Mouse (Mus musculus) heart, embryonic 14.5 days (tissue): ENCODE measurements around the gene Bcar1. TPM values are rescaled to one million over a fixed set of nuclear protein-coding genes. Genes with fewer than 3 reads are reported as not detected.

Experiments used
- ATAC-seq: fragments of 200-750 bp; cut with Nextera tagmentation; 2 replicates; pipeline ENCODE4 v1.8.0; 2017; ENCODE audit warnings: low read depth, moderate TSS enrichment; ENCODE audit not compliant: insufficient number of reproducible peaks, insufficient read depth, low FRiP score
- H3K27ac ChIP-seq, 2 experiments: fragments of 200-500 bp in 1 of 2; fragments of 300-500 bp in 1 of 2; sonication (generic) in 1 of 2; replicated peaks in 1 of 2; 2 replicates each; pipeline ENCODE4 v1.5.1; 2012 to 2014; ENCODE audit warnings: low read depth in 2 of 2, low read length in 2 of 2, control low read depth in 1 of 2, mild to moderate bottlenecking in 1 of 2, mixed read lengths in 1 of 2; ENCODE audit not compliant: control insufficient read depth in 1 of 2, insufficient read depth in 1 of 2
- H3K27me3 ChIP-seq: fragments of 300-500 bp; sonication (generic); 2 replicates; pipeline ENCODE4 v1.6.1; 2014; ENCODE audit warnings: mild to moderate bottlenecking, low read length, control low read depth; ENCODE audit not compliant: control insufficient read depth, insufficient read depth
- H3K36me3 ChIP-seq: fragments of 300-500 bp; sonication (generic); 2 replicates; pipeline ENCODE4 v1.6.1; 2014; ENCODE audit warnings: mild to moderate bottlenecking, control low read depth, low read length, mixed read lengths; ENCODE audit not compliant: control insufficient read depth, insufficient read depth
- H3K4me1 ChIP-seq, 2 experiments: fragments of 200-500 bp in 1 of 2; fragments of 300-500 bp in 1 of 2; sonication (generic) in 1 of 2; 2 replicates each; pipeline ENCODE4 v1.6.1; 2012 to 2014; ENCODE audit warnings: low read length in 2 of 2, control low read depth in 1 of 2, mixed read lengths in 1 of 2; ENCODE audit not compliant: control insufficient read depth in 2 of 2, insufficient read depth in 2 of 2
- H3K4me2 ChIP-seq: fragments of 300-500 bp; sonication (generic); 2 replicates; pipeline ENCODE4 v1.6.1; 2014; ENCODE audit warnings: mild to moderate bottlenecking, low read length
- H3K4me3 ChIP-seq, 2 experiments: fragments of 200-500 bp in 1 of 2; fragments of 300-500 bp in 1 of 2; sonication (generic) in 1 of 2; 2 replicates each; pipeline ENCODE4 v1.5.1; 2012 to 2014; ENCODE audit warnings: low read length in 2 of 2, mild to moderate bottlenecking in 2 of 2, control low read depth in 1 of 2, low read depth in 1 of 2, moderate library complexity in 1 of 2; ENCODE audit not compliant: control insufficient read depth in 1 of 2, insufficient read depth in 1 of 2
- H3K9ac ChIP-seq: fragments of 300-500 bp; sonication (generic); 2 replicates; pipeline ENCODE4 v1.6.1; 2014; ENCODE audit warnings: mild to moderate bottlenecking, low read length
- H3K9me3 ChIP-seq: fragments of 300-500 bp; sonication (generic); 2 replicates; pipeline ENCODE4 v1.6.1; 2016; ENCODE audit warnings: low read length, control low read depth; ENCODE audit not compliant: control insufficient read depth
- WGBS: fragments of 180-500 bp; shearing (Covaris S2); extraction: QIAGEN DNeasy Blood & Tissue Kit; methylation state at CpG from one replicate; pipeline ENCODE4 v1.1.7; 2014; 5-methylcytosine and 5-hydroxymethylcytosine counted together
- polyA plus RNA-seq: library from polyadenylated mRNA; unstranded; fragments of >200 nt; fragmentation: Nextera tagmentation; extraction: Ambion mirVana; gene quantifications from 2 replicates; pipeline ENCODE4 v1.2.1, GENCODE M21; 2014

Bcar1 gene
- polyA plus RNA-seq, 1 experiment from 2014 or later: 50.8 TPM

- Histone ChIP-seq H3K27ac (peak overlapping the region; percentile 48 to 61; a peak in 3 of 4 replicates), H3K9me3 (no peaks in the 10 kb centered on the region), H3K27me3 (no peaks in the 10 kb centered on the region), H3K4me2 (no peak overlapping the region), H3K36me3 (peaks cover 45% of the 10 kb centered on the region), H3K9ac (peak overlapping the region; percentile 44; the same call in 1 of the 2 replicates), H3K4me1 (peaks cover 17 to 41% of the 10 kb centered on the region in 2 experiments), H3K4me3 (no peak overlapping the region)
- ATAC-seq: no peak
- 80% methylated on average over 15 of the region's 15 CpGs for WGBS
Measured at GRCm38 (mm10) chr8:111769296-111769695, 25.7 kb upstream of the Bcar1 start.

GRCm38 (mm10) chr8:111768651-111769050 is 25.0 kb upstream of the Bcar1 start:
- Histone ChIP-seq H3K4me2 (no peak overlapping the region), H3K4me3 (no peak overlapping the region), H3K27me3 (no peaks in the 10 kb centered on the region), H3K9ac (no peak overlapping the region), H3K4me1 (peaks cover 16 to 34% of the 10 kb centered on the region in 2 experiments), H3K27ac (no peak overlapping the region), H3K9me3 (no peaks in the 10 kb centered on the region), H3K36me3 (peaks cover 45% of the 10 kb centered on the region)
- ATAC-seq: no peak
- WGBS: 86% methylated on average over 6 of the region's 6 CpGs

GRCm38 (mm10) chr8:111765616-111766015 is 22.0 kb upstream of the Bcar1 start:
- H3K4me3 ChIP-seq: no peak overlapping the region
- H3K4me2 ChIP-seq: no peak overlapping the region
- H3K27ac ChIP-seq: no peak overlapping the region
- no peak for ATAC-seq
- H3K9ac ChIP-seq: no peak overlapping the region
- no peaks in the 10 kb centered on the region for H3K27me3 ChIP-seq
- WGBS: 84% methylated on average over 4 of the region's 4 CpGs
- H3K36me3 ChIP-seq: peaks cover 42% of the 10 kb centered on the region
- H3K4me1 ChIP-seq: peaks cover 7 to 10% of the 10 kb centered on the region in 2 experiments
- H3K9me3 ChIP-seq: no peaks in the 10 kb centered on the region

- Histone ChIP-seq H3K4me3 (no peak overlapping the region), H3K9ac (no peak overlapping the region), H3K27ac (no peak overlapping the region), H3K27me3 (no peaks in the 10 kb centered on the region), H3K36me3 (peaks cover 42% of the 10 kb centered on the region), H3K4me2 (no peak overlapping the region), H3K9me3 (no peaks in the 10 kb centered on the region), H3K4me1 (peaks cover 6% of the 10 kb centered on the region in 2 experiments)
- WGBS: 92% methylated on average over 9 of the region's 9 CpGs
- no peak for ATAC-seq
Measured at GRCm38 (mm10) chr8:111765096-111765495, 21.5 kb upstream of the Bcar1 start.

- no peaks in the 10 kb centered on the region for H3K9me3 ChIP-seq
- no peaks in the 10 kb centered on the region for H3K4me1 ChIP-seq
- H3K36me3 ChIP-seq: peaks cover 9% of the 10 kb centered on the region
- H3K27me3 ChIP-seq: no peaks in the 10 kb centered on the region
- H3K4me2 ChIP-seq: no peak overlapping the region
- WGBS: 91% methylated on average over 13 of the region's 13 CpGs
- no peak overlapping the region for H3K27ac ChIP-seq
- no peak overlapping the region for H3K4me3 ChIP-seq
- no peak overlapping the region for H3K9ac ChIP-seq
- ATAC-seq: no peak
Measured at GRCm38 (mm10) chr8:111760708-111761107, 17.1 kb upstream of the Bcar1 start.

- no peak for ATAC-seq
- H3K4me3 ChIP-seq: no peak overlapping the region
- H3K9me3 ChIP-seq: no peaks in the 10 kb centered on the region
- H3K27me3 ChIP-seq: no peaks in the 10 kb centered on the region
- no peak overlapping the region for H3K9ac ChIP-seq
- H3K4me1 ChIP-seq: peaks cover 6 to 7% of the 10 kb centered on the region in 2 experiments
- no peaks in the 10 kb centered on the region for H3K36me3 ChIP-seq
- 88% methylated on average over 5 of the region's 5 CpGs for WGBS
- no peak overlapping the region for H3K27ac ChIP-seq
- H3K4me2 ChIP-seq: no peak overlapping the region
Measured at GRCm38 (mm10) chr8:111758817-111759216, 15.2 kb upstream of the Bcar1 start.

GRCm38 (mm10) chr8:111757599-111757998 is 14.0 kb upstream of the Bcar1 start:
- Histone ChIP-seq H3K9me3 (no peaks in the 10 kb centered on the region), H3K27me3 (no peaks in the 10 kb centered on the region), H3K4me1 (peaks cover 10% of the 10 kb centered on the region in 2 experiments), H3K9ac (no peak overlapping the region), H3K27ac (no peak overlapping the region), H3K4me2 (no peak overlapping the region), H3K4me3 (no peak overlapping the region), H3K36me3 (no peaks in the 10 kb centered on the region)
- ATAC-seq: no peak
- 85% methylated on average over 9 of the region's 9 CpGs for WGBS

GRCm38 (mm10) chr8:111754736-111755135 is 11.1 kb upstream of the Bcar1 start:
- no peaks in the 10 kb centered on the region for H3K36me3 ChIP-seq
- H3K27ac ChIP-seq: no peak overlapping the region; a peak in 1 of 4 replicates
- peaks cover 10% of the 10 kb centered on the region in 2 experiments for H3K4me1 ChIP-seq
- H3K4me2 ChIP-seq: no peak overlapping the region
- H3K27me3 ChIP-seq: no peaks in the 10 kb centered on the region
- ATAC-seq: no peak
- WGBS: 85% methylated on average over 6 of the region's 6 CpGs
- H3K4me3 ChIP-seq: no peak overlapping the region
- no peak overlapping the region for H3K9ac ChIP-seq
- no peaks in the 10 kb centered on the region for H3K9me3 ChIP-seq
